ENCODE assay signal across 8 mouse cellular contexts in the genomic region with DNA sequence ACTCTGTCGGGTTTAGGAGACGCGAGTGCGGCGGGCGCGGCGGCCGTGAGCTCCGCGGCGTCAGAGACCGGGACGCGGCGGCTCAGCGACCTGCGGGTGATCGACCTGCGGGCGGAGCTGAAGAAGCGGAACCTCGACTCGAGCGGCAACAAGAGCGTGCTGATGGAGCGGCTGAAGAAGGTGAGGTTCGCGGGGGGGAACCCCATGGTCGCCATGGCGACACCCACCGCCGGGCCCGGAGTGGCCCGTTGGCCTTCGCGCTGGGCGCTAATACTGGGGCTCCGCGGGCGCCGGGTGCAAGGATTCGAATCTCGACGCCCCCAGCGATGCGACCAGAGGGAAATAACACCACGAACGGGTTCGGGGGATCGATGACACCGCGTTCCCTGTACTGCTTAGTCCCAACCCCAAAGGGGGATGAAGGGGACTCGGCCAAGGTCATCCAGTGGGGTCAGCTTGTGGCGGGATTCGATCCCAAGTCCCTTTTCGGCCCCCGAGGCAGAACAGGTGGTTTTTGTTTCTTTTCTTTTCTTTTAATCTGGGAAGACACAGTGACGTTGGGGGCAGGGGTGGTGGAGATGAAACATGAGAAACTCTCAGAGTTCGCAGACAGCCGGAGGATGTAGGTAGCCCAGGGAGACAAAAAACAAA. TPM values are rescaled to one million over a fixed set of nuclear protein-coding genes. Genes with fewer than 3 reads are reported as not detected.
A peak's percentile ranks its signal among the peaks of the same experiment; 100 is the strongest.
DNase-seq lines count a peak whose midpoint lies in the region; ATAC-seq and TF ChIP-seq lines count a peak whose summit lies in the region.

No protein-coding gene starts in this region.

- H3K4me2 ChIP-seq in forebrain, embryonic 14.5 days (ENCODE audit: low read length) = peak overlapping the region; percentile 85
- H3K4me2 ChIP-seq in hindbrain, embryonic 16.5 days (ENCODE audit: low read length) = peak overlapping the region; percentile 89
- H3K4me2 ChIP-seq in liver, embryonic 16.5 days (ENCODE audit: low read depth, low read length) = peak overlapping the region; percentile 86
- H3K4me2 ChIP-seq in neural tube, embryonic 11.5 days (ENCODE audit: low read depth) = peak overlapping the region; percentile 81

- H3K36me3 ChIP-seq in forebrain, embryonic 14.5 days (ENCODE audit: control insufficient read depth, insufficient read depth, low read length) = peaks cover 64% of the 10 kb centered on the region
- H3K36me3 ChIP-seq in hindbrain, embryonic 16.5 days (ENCODE audit: control insufficient read depth, insufficient read depth, low read length) = peaks cover 29% of the 10 kb centered on the region
- peaks cover 40% of the 10 kb centered on the region for H3K36me3 ChIP-seq in liver, embryonic 16.5 days (ENCODE audit: control insufficient read depth, insufficient read depth)
- peaks cover 33% of the 10 kb centered on the region for H3K36me3 ChIP-seq in neural tube, embryonic 11.5 days (ENCODE audit: control insufficient read depth, insufficient read depth, low read length)

- peak overlapping the region; percentile 71 for H3K4me3 ChIP-seq in layer of hippocampus, adult 2 months
- H3K4me3 ChIP-seq in forebrain, embryonic 14.5 days (ENCODE audit: low read depth, low read length) = peak overlapping the region; percentile 89
- H3K4me3 ChIP-seq in hindbrain, embryonic 16.5 days (ENCODE audit: low read length) = peak overlapping the region; percentile 86
- peak overlapping the region; percentile 96 for H3K4me3 ChIP-seq in liver, embryonic 16.5 days (ENCODE audit: low read depth, low read length)
- peak overlapping the region; percentile 97 for H3K4me3 ChIP-seq in neural tube, embryonic 11.5 days (ENCODE audit: low read depth, low read length)

- ATAC-seq in forebrain, embryonic 14.5 days = peak; percentile 16
- ATAC-seq in hindbrain, embryonic 16.5 days = peak; percentile 24
- peak; percentile 8; the same call in 1 of the 2 replicates for ATAC-seq in liver, embryonic 16.5 days (ENCODE audit: low read depth)
- peak; percentile 40 for ATAC-seq in neural tube, embryonic 11.5 days (ENCODE audit: insufficient read depth, low FRiP score, low TSS enrichment)

- no peaks in the 10 kb centered on the region for H3K27me3 ChIP-seq in forebrain, embryonic 14.5 days (replicated peaks; ENCODE audit: control insufficient read depth, insufficient read depth, low read length)
- H3K27me3 ChIP-seq in hindbrain, embryonic 16.5 days (replicated peaks; ENCODE audit: control insufficient read depth, insufficient read depth, low read length) = no peaks in the 10 kb centered on the region
- H3K27me3 ChIP-seq in liver, embryonic 16.5 days (ENCODE audit: control insufficient read depth, insufficient read depth, low read depth, low read length) = no peaks in the 10 kb centered on the region
- no peaks in the 10 kb centered on the region for H3K27me3 ChIP-seq in neural tube, embryonic 11.5 days (ENCODE audit: control insufficient read depth, insufficient read depth, low read length)

- peak overlapping the region; percentile 97 for H3K27ac ChIP-seq in layer of hippocampus, adult 2 months
- peak overlapping the region; percentile 92 for H3K27ac ChIP-seq in forebrain, embryonic 14.5 days (ENCODE audit: low read depth, low read length)
- H3K27ac ChIP-seq in hindbrain, embryonic 16.5 days (ENCODE audit: low read depth, low read length) = peak overlapping the region; percentile 94
- peak overlapping the region; percentile 97 for H3K27ac ChIP-seq in liver, embryonic 16.5 days (ENCODE audit: low read length)
- peak overlapping the region; percentile 86 for H3K27ac ChIP-seq in neural tube, embryonic 11.5 days (ENCODE audit: low read depth, low read length)

- TF ChIP-seq CTCF in layer of hippocampus, adult 2 months (conservative IDR thresholded peaks at IDR 0.05) = no peak

- under 1% methylated on average over 61 of the region's 61 CpGs for WGBS in forebrain, embryonic 14.5 days
- WGBS in hindbrain, embryonic 16.5 days = under 1% methylated on average over 61 of the region's 61 CpGs
- WGBS in liver, embryonic 16.5 days (ENCODE audit: insufficient replicate concordance) = under 1% methylated on average over 61 of the region's 61 CpGs
- WGBS in neural tube, embryonic 11.5 days = under 1% methylated on average over 61 of the region's 61 CpGs

- H3K9me3 ChIP-seq in forebrain, embryonic 14.5 days (replicated peaks; ENCODE audit: control insufficient read depth, low read length) = no peaks in the 10 kb centered on the region
- H3K9me3 ChIP-seq in hindbrain, embryonic 16.5 days (ENCODE audit: control insufficient read depth, low read length) = no peaks in the 10 kb centered on the region
- H3K9me3 ChIP-seq in liver, embryonic 16.5 days (replicated peaks; ENCODE audit: control insufficient read depth, low read length) = no peaks in the 10 kb centered on the region
- H3K9me3 ChIP-seq in neural tube, embryonic 11.5 days (ENCODE audit: control insufficient read depth, low read length) = no peaks in the 10 kb centered on the region

- peak overlapping the region; percentile 90 for H3K9ac ChIP-seq in forebrain, embryonic 14.5 days (ENCODE audit: low read length)
- peak overlapping the region; percentile 75 for H3K9ac ChIP-seq in hindbrain, embryonic 16.5 days (ENCODE audit: low read depth, low read length)
- H3K9ac ChIP-seq in liver, embryonic 16.5 days (ENCODE audit: low read depth, low read length) = peak overlapping the region; percentile 93
- peak overlapping the region; percentile 87 for H3K9ac ChIP-seq in neural tube, embryonic 11.5 days (ENCODE audit: low read length)

- peak in 1 of 2 experiments; percentile 36 for DNase-seq in layer of hippocampus, adult 2 months (ENCODE audit: low spot score in 2 of 2)
- no peak for DNase-seq in layer of hippocampus, postnatal 36 days
- DNase-seq in adrenal gland, postnatal 25 days = peak; percentile 49
- peak; percentile 41 for DNase-seq in forebrain, embryonic 14.5 days (ENCODE audit: low spot score)
- DNase-seq in neural tube, embryonic 11.5 days (ENCODE audit: low spot score) = peak; percentile 59
- DNase-seq in testis, postnatal 14 days (ENCODE audit: low spot score) = peak; percentile 76

- peaks cover 29% of the 10 kb centered on the region for H3K4me1 ChIP-seq in forebrain, embryonic 14.5 days (ENCODE audit: control insufficient read depth, insufficient read depth, low read length)
- H3K4me1 ChIP-seq in hindbrain, embryonic 16.5 days (ENCODE audit: control insufficient read depth, insufficient read depth, low read depth, low read length) = peaks cover 49% of the 10 kb centered on the region
- H3K4me1 ChIP-seq in liver, embryonic 16.5 days (ENCODE audit: control insufficient read depth, low read depth, low read length) = peaks cover 36% of the 10 kb centered on the region
- H3K4me1 ChIP-seq in neural tube, embryonic 11.5 days (ENCODE audit: control insufficient read depth, insufficient read depth, low read length) = peaks cover 30% of the 10 kb centered on the region

RNA-seq across cellular contexts. Expression of gene Safb, which starts 0.7 kb away (rescaled TPM):
- total RNA-seq in layer of hippocampus, adult 2 months (2021) = 100 to 1,000 TPM; 162 to 193 TPM
- 100 to 1,000 TPM; 178 to 183 TPM for total RNA-seq in layer of hippocampus, postnatal 36 days (2021)
- total RNA-seq in adrenal gland, postnatal 25 days (2021) = 143 and 157 TPM in 2 replicates
- polyA plus RNA-seq in forebrain, embryonic 14.5 days (2014; fragmentation: Nextera tagmentation; extraction: Ambion mirVana) = 57.9 and 83.5 TPM in 2 replicates
- 95.5 and 109 TPM in 2 replicates for polyA plus RNA-seq in hindbrain, embryonic 16.5 days (2015; fragmentation: Nextera tagmentation; extraction: Ambion mirVana)
- polyA plus RNA-seq in liver, embryonic 16.5 days (2015; fragmentation: Nextera tagmentation; extraction: Ambion mirVana) = 38.7 and 38.9 TPM in 2 replicates
- 114 and 120 TPM in 2 replicates for polyA plus RNA-seq in neural tube, embryonic 11.5 days (2014; fragmentation: Nextera tagmentation; extraction: Ambion mirVana)

RNA-seq across cellular contexts. Expression of gene Safb2, which starts 0.9 kb away (rescaled TPM):
- 100 to 1,000 TPM; 134 to 168 TPM for total RNA-seq in layer of hippocampus, adult 2 months (2021)
- 100 to 1,000 TPM; 142 to 174 TPM for total RNA-seq in layer of hippocampus, postnatal 36 days (2021)
- 168 and 196 TPM in 2 replicates for total RNA-seq in adrenal gland, postnatal 25 days (2021)
- polyA plus RNA-seq in forebrain, embryonic 14.5 days (2014; fragmentation: Nextera tagmentation; extraction: Ambion mirVana) = 28.7 and 36.7 TPM in 2 replicates
- polyA plus RNA-seq in hindbrain, embryonic 16.5 days (2015; fragmentation: Nextera tagmentation; extraction: Ambion mirVana) = 56.7 and 66.1 TPM in 2 replicates
- 25.8 and 28.8 TPM in 2 replicates for polyA plus RNA-seq in liver, embryonic 16.5 days (2015; fragmentation: Nextera tagmentation; extraction: Ambion mirVana)
- polyA plus RNA-seq in neural tube, embryonic 11.5 days (2014; fragmentation: Nextera tagmentation; extraction: Ambion mirVana) = 51.6 and 56.8 TPM in 2 replicates

RNA-seq across cellular contexts. Expression of gene 2410015M20Rik, which starts 24.3 kb away (rescaled TPM):
- 100 to 1,000 TPM; 134 to 142 TPM for total RNA-seq in layer of hippocampus, adult 2 months (2021)
- total RNA-seq in layer of hippocampus, postnatal 36 days (2021) = 100 to 1,000 TPM; 123 to 131 TPM
- 303 and 325 TPM in 2 replicates for total RNA-seq in adrenal gland, postnatal 25 days (2021)
- polyA plus RNA-seq in forebrain, embryonic 14.5 days (2014; fragmentation: Nextera tagmentation; extraction: Ambion mirVana) = 192 and 251 TPM in 2 replicates
- polyA plus RNA-seq in hindbrain, embryonic 16.5 days (2015; fragmentation: Nextera tagmentation; extraction: Ambion mirVana) = 186 and 221 TPM in 2 replicates
- polyA plus RNA-seq in liver, embryonic 16.5 days (2015; fragmentation: Nextera tagmentation; extraction: Ambion mirVana) = 129 and 149 TPM in 2 replicates
- polyA plus RNA-seq in neural tube, embryonic 11.5 days (2014; fragmentation: Nextera tagmentation; extraction: Ambion mirVana) = 178 and 203 TPM in 2 replicates

RNA-seq across cellular contexts. Expression of gene Rpl36, which starts 27.9 kb away (rescaled TPM):
- 100 to 1,000 TPM; 383 to 406 TPM for total RNA-seq in layer of hippocampus, adult 2 months (2021)
- 100 to 1,000 TPM; 358 to 400 TPM for total RNA-seq in layer of hippocampus, postnatal 36 days (2021)
- 836 and 891 TPM in 2 replicates for total RNA-seq in adrenal gland, postnatal 25 days (2021)
- 1,134 and 1,576 TPM in 2 replicates for polyA plus RNA-seq in forebrain, embryonic 14.5 days (2014; fragmentation: Nextera tagmentation; extraction: Ambion mirVana)
- polyA plus RNA-seq in hindbrain, embryonic 16.5 days (2015; fragmentation: Nextera tagmentation; extraction: Ambion mirVana) = 823 and 876 TPM in 2 replicates
- polyA plus RNA-seq in liver, embryonic 16.5 days (2015; fragmentation: Nextera tagmentation; extraction: Ambion mirVana) = 828 and 951 TPM in 2 replicates
- 1,299 and 1,352 TPM in 2 replicates for polyA plus RNA-seq in neural tube, embryonic 11.5 days (2014; fragmentation: Nextera tagmentation; extraction: Ambion mirVana)

RNA-seq across cellular contexts. Expression of gene Gm20219, which starts 31.1 kb away (rescaled TPM):
- total RNA-seq in layer of hippocampus, adult 2 months (2021) = 1 to 10 TPM; 3.5 to 5.1 TPM
- 1 to 10 TPM; 3.3 to 5.4 TPM for total RNA-seq in layer of hippocampus, postnatal 36 days (2021)
- 0.76 and 1.1 TPM in 2 replicates for total RNA-seq in adrenal gland, postnatal 25 days (2021)
- polyA plus RNA-seq in forebrain, embryonic 14.5 days (2014; fragmentation: Nextera tagmentation; extraction: Ambion mirVana) = 0.36 and 0.57 TPM in 2 replicates
- polyA plus RNA-seq in hindbrain, embryonic 16.5 days (2015; fragmentation: Nextera tagmentation; extraction: Ambion mirVana) = 0.95 and 1.1 TPM in 2 replicates
- polyA plus RNA-seq in liver, embryonic 16.5 days (2015; fragmentation: Nextera tagmentation; extraction: Ambion mirVana) = 0.12 and 0.24 TPM in 2 replicates
- polyA plus RNA-seq in neural tube, embryonic 11.5 days (2014; fragmentation: Nextera tagmentation; extraction: Ambion mirVana) = 1.1 and 2.1 TPM in 2 replicates

Comparison
In these comparisons a context has a peak if more than half of its experiments do, and no peak if none do; other contexts are left out.
1. DNase-seq: peak in adrenal gland, postnatal 25 days (single experiment), forebrain, embryonic 14.5 days (single experiment), neural tube, embryonic 11.5 days (single experiment) and testis, postnatal 14 days (single experiment); none in layer of hippocampus, postnatal 36 days (0 of 2).
2. Peak in every context shown above with its lines, with median percentiles within 50 percentile points of each other: H3K27ac ChIP-seq, H3K4me3 ChIP-seq, ATAC-seq, H3K4me2 ChIP-seq and H3K9ac ChIP-seq.